Mouse (Mus musculus) megakaryocyte, embryonic 14.5 days (primary cell): ENCODE data around the gene Rragd. TPM values are rescaled to one million over a fixed set of nuclear protein-coding genes. Genes with fewer than 3 reads are reported as not detected.

ENCODE experiments used
- H3K27me3 ChIP-seq: replicated peaks from 2 replicates; pipeline ENCODE3; 2012; ENCODE audit warnings: inconsistent platforms
- H3K36me3 ChIP-seq: replicated peaks from 2 replicates; pipeline ENCODE3; 2012; ENCODE audit warnings: low read length, inconsistent platforms, mixed read lengths
- H3K4me1 ChIP-seq: 2 replicates; pipeline ENCODE4 v1.6.1; 2012; ENCODE audit warnings: inconsistent platforms
- H3K4me3 ChIP-seq: replicated peaks from 2 replicates; pipeline ENCODE3; 2012; ENCODE audit warnings: moderate library complexity, mild to moderate bottlenecking, inconsistent platforms
- H3K9me3 ChIP-seq: 2 replicates; pipeline ENCODE4 v1.6.1; 2012; ENCODE audit warnings: inconsistent platforms
- FLI1 ChIP-seq: IDR thresholded peaks from 2 replicates; pipeline ENCODE4 v1.6.1; 2012; ENCODE audit warnings: low read length, inconsistent platforms, mixed read lengths
- GATA1 ChIP-seq: IDR thresholded peaks from 3 replicates; pipeline ENCODE4 v1.6.1; 2012; ENCODE audit warnings: mixed read lengths, low read length, inconsistent platforms, borderline replicate concordance
- polyA plus RNA-seq: library from polyadenylated mRNA; stranded (reverse); fragments of >175 nt; gene quantifications from 2 replicates; pipeline ENCODE4 v1.2.3, GENCODE M21; 2012; ENCODE audit warnings: low replicate concordance; ENCODE audit not compliant: insufficient read depth

Gene Rragd
- polyA plus RNA-seq, 1 experiment = 0.37 TPM

- peaks cover 7% of the 10 kb centered on the region for H3K27me3 ChIP-seq
- no peaks in the 10 kb centered on the region for H3K9me3 ChIP-seq
- H3K4me1 ChIP-seq = peaks cover 3% of the 10 kb centered on the region; the same call in 1 of the 2 replicates
- no peaks in the 10 kb centered on the region for H3K36me3 ChIP-seq
- no peak overlapping the region for H3K4me3 ChIP-seq
- TF ChIP-seq FLI1 = no peak
Observed at GRCm38 (mm10) chr4:33006844-33007243, 24.0 kb downstream of the Rragd start.

- Histone ChIP-seq H3K27me3 (peaks cover 7% of the 10 kb centered on the region), H3K4me1 (peaks cover 3% of the 10 kb centered on the region; the same call in 1 of the 2 replicates), H3K4me3 (no peak overlapping the region), H3K9me3 (no peaks in the 10 kb centered on the region), H3K36me3 (no peaks in the 10 kb centered on the region)
- TF ChIP-seq GATA1 (no peak), FLI1 (no peak)
Observed at GRCm38 (mm10) chr4:33007443-33008217, 24.8 kb downstream of the Rragd start.

- H3K27me3 ChIP-seq = peaks cover 2% of the 10 kb centered on the region
- TF ChIP-seq GATA1 (no peak), FLI1 (no peak)
- H3K4me3 ChIP-seq = no peak overlapping the region
- no peaks in the 10 kb centered on the region; the same call in 1 of the 2 replicates for H3K9me3 ChIP-seq
- H3K4me1 ChIP-seq = peaks cover 3% of the 10 kb centered on the region; the same call in 1 of the 2 replicates
- no peaks in the 10 kb centered on the region for H3K36me3 ChIP-seq
Observed at GRCm38 (mm10) chr4:33010078-33010477, 27.2 kb downstream of the Rragd start.

GRCm38 (mm10) chr4:33012484-33012883, 29.6 kb downstream of the Rragd start:
- Histone ChIP-seq H3K4me1 (peaks cover 3% of the 10 kb centered on the region; the same call in 1 of the 2 replicates), H3K4me3 (no peak overlapping the region), H3K36me3 (no peaks in the 10 kb centered on the region), H3K9me3 (no peaks in the 10 kb centered on the region; the same call in 1 of the 2 replicates), H3K27me3 (peaks cover 7% of the 10 kb centered on the region)
- TF ChIP-seq GATA1 = no peak
- no peak for TF ChIP-seq FLI1

- H3K4me3 ChIP-seq = no peak overlapping the region
- peaks cover 27% of the 10 kb centered on the region for H3K27me3 ChIP-seq
- no peaks in the 10 kb centered on the region; the same call in 1 of the 2 replicates for H3K9me3 ChIP-seq
- H3K36me3 ChIP-seq = no peaks in the 10 kb centered on the region
- no peaks in the 10 kb centered on the region for H3K4me1 ChIP-seq
- no peak for TF ChIP-seq GATA1
- no peak for TF ChIP-seq FLI1
Observed at GRCm38 (mm10) chr4:33018361-33018999, 35.6 kb downstream of the Rragd start.

- Histone ChIP-seq H3K4me1 (no peaks in the 10 kb centered on the region), H3K36me3 (peaks cover 25% of the 10 kb centered on the region), H3K9me3 (no peaks in the 10 kb centered on the region), H3K27me3 (peaks cover 22% of the 10 kb centered on the region), H3K4me3 (no peak overlapping the region)
- TF ChIP-seq FLI1 (no peak), GATA1 (no peak)
Observed at GRCm38 (mm10) chr4:33024420-33024819, 41.6 kb downstream of the Rragd start.

GRCm38 (mm10) chr4:33029104-33029503, 46.3 kb downstream of the Rragd start:
- Histone ChIP-seq H3K36me3 (peaks cover 31% of the 10 kb centered on the region), H3K4me1 (peaks cover 23% of the 10 kb centered on the region), H3K4me3 (no peak overlapping the region), H3K9me3 (no peaks in the 10 kb centered on the region), H3K27me3 (no peaks in the 10 kb centered on the region)
- TF ChIP-seq GATA1 (no peak), FLI1 (no peak)

GRCm38 (mm10) chr4:33030264-33031194, 47.7 kb downstream of the Rragd start:
- Histone ChIP-seq H3K4me3 (peak overlapping the region; percentile 100), H3K4me1 (peaks cover 30% of the 10 kb centered on the region), H3K9me3 (no peaks in the 10 kb centered on the region), H3K27me3 (no peaks in the 10 kb centered on the region), H3K36me3 (peaks cover 36% of the 10 kb centered on the region)
- TF ChIP-seq GATA1 = no peak
- TF ChIP-seq FLI1 = no peak

GRCm38 (mm10) chr4:33031195-33031960, 48.5 kb downstream of the Rragd start, which contains the start of gene Ube2j1:
Gene Ube2j1 (plus strand): TSS chr4:33031416.
- Histone ChIP-seq H3K9me3 (0 out of 2 replicates have a peak, but pooled peaks cover 4% of the 10 kb centered on the region), H3K27me3 (no peaks in the 10 kb centered on the region), H3K4me3 (peak within 1 kb of the TSS; percentile 100), H3K4me1 (peaks cover 36% of the 10 kb centered on the region), H3K36me3 (peaks cover 44% of the 10 kb centered on the region)
- TF ChIP-seq FLI1 (no peak), GATA1 (no peak)
